7 mouse cellular contexts compared by ENCODE assay signal in genomic region chr5:115441205-115441849, GRCm38 (mm10). TPM values are rescaled to one million over a fixed set of nuclear protein-coding genes. Genes with fewer than 3 reads are reported as not detected.
A peak's percentile ranks its signal among the peaks of the same experiment; 100 is the strongest.
DNase-seq lines count a peak whose midpoint lies in the region; ATAC-seq and TF ChIP-seq lines count a peak whose summit lies in the region.

No protein-coding gene starts in this region.

- no peak for TF ChIP-seq POLR2A in spleen, adult 2 months (IDR thresholded peaks at IDR 0.05; ENCODE audit: low read depth, low read length)

- peaks cover 6% of the 10 kb centered on the region for H3K4me1 ChIP-seq in intestine, embryonic 16.5 days (ENCODE audit: control insufficient read depth, insufficient read depth, low read length)
- peaks cover 30% of the 10 kb centered on the region for H3K4me1 ChIP-seq in midbrain, embryonic 14.5 days (ENCODE audit: control insufficient read depth, insufficient read depth, low read length)
- H3K4me1 ChIP-seq in spleen, adult 2 months (ENCODE audit: control insufficient read depth, insufficient read depth, insufficient read length) = no peaks in the 10 kb centered on the region

- intact Hi-C loops in left cerebral cortex, postnatal 10 days (cut with DNase I) = loop anchor here (2.0 kb wide), 1 partner anchor 83 kb away; no protein-coding TSS in a partner anchor

- H3K9me3 ChIP-seq in intestine, embryonic 16.5 days (ENCODE audit: control insufficient read depth, low read length) = no peaks in the 10 kb centered on the region
- H3K9me3 ChIP-seq in midbrain, embryonic 14.5 days (ENCODE audit: control insufficient read depth, low read length) = no peaks in the 10 kb centered on the region

- ATAC-seq in intestine, embryonic 16.5 days = peak; percentile 24; the same call in 1 of the 2 replicates
- no peak for ATAC-seq in midbrain, embryonic 14.5 days (ENCODE audit: low FRiP score, low TSS enrichment)

- no peak overlapping the region for H3K4me3 ChIP-seq in intestine, embryonic 16.5 days (ENCODE audit: low read length)
- no peak overlapping the region for H3K4me3 ChIP-seq in midbrain, embryonic 14.5 days (replicated peaks; ENCODE audit: low read depth, low read length)
- H3K4me3 ChIP-seq in spleen, adult 2 months (ENCODE audit: extremely low read depth, insufficient read depth, insufficient read length) = no peak overlapping the region

- peak; percentile 81 for DNase-seq in R1 (ENCODE audit: low read depth, low spot score)
- DNase-seq in cerebellum, adult 9-10 months = peak; percentile 85
- peak; percentile 56 to 91 for DNase-seq in frontal cortex, adult 2 months (ENCODE audit: extremely low spot score in 1 of 2, low spot score in 1 of 2)
- DNase-seq in left cerebral cortex, postnatal 10 days (ENCODE audit: extremely low spot score in 1 of 2, low spot score in 2 of 2) = peak; percentile 78 to 82
- DNase-seq in midbrain, embryonic 14.5 days = peak; percentile 92
- DNase-seq in spleen, adult 2 months (ENCODE audit: low read depth in 1 of 2, low spot score in 2 of 2) = peak; percentile 32 to 52

- peak; percentile 81; the same call in 1 of the 2 replicates for TF ChIP-seq CTCF in spleen, adult 2 months (IDR thresholded peaks at IDR 0.05; ENCODE audit: extremely low read depth, insufficient read depth, insufficient read length, insufficient replicate concordance)

- WGBS in intestine, embryonic 16.5 days = 43% methylated on average over 14 of the region's 14 CpGs
- WGBS in midbrain, embryonic 14.5 days = 29% methylated on average over 14 of the region's 14 CpGs
- 41% methylated on average over 14 of the region's 14 CpGs for WGBS in spleen, adult 2 months

- H3K36me3 ChIP-seq in intestine, embryonic 16.5 days (ENCODE audit: control insufficient read depth, insufficient read depth, low read length) = peaks cover 7% of the 10 kb centered on the region; the same call in 1 of the 2 replicates
- peaks cover 85% of the 10 kb centered on the region for H3K36me3 ChIP-seq in midbrain, embryonic 14.5 days (ENCODE audit: control insufficient read depth, insufficient read depth, low read length)
- H3K36me3 ChIP-seq in spleen, adult 2 months (ENCODE audit: control insufficient read depth, insufficient read depth, low read length) = no peaks in the 10 kb centered on the region

- no peak overlapping the region for H3K9ac ChIP-seq in intestine, embryonic 16.5 days (ENCODE audit: low read depth, low read length)
- no peak overlapping the region; the same call in 1 of the 2 replicates for H3K9ac ChIP-seq in midbrain, embryonic 14.5 days (replicated peaks; ENCODE audit: low read length)

- no peak overlapping the region for H3K4me2 ChIP-seq in intestine, embryonic 16.5 days (ENCODE audit: low read depth, low read length)
- H3K4me2 ChIP-seq in midbrain, embryonic 14.5 days (ENCODE audit: low read length) = peak overlapping the region; percentile 15; the same call in 1 of the 2 replicates

- no peak overlapping the region for H3K27ac ChIP-seq in intestine, embryonic 16.5 days (ENCODE audit: low read length)
- peak overlapping the region; percentile 67 for H3K27ac ChIP-seq in midbrain, embryonic 14.5 days (replicated peaks; ENCODE audit: low read depth, low read length)
- no peak overlapping the region for H3K27ac ChIP-seq in spleen, adult 2 months (ENCODE audit: insufficient read depth, low read length)

- H3K27me3 ChIP-seq in intestine, embryonic 16.5 days (replicated peaks; ENCODE audit: control insufficient read depth, insufficient read depth, low read length) = no peaks in the 10 kb centered on the region
- no peaks in the 10 kb centered on the region for H3K27me3 ChIP-seq in midbrain, embryonic 14.5 days (ENCODE audit: control insufficient read depth, insufficient read depth, low read length)
- peaks cover 6% of the 10 kb centered on the region; the same call in 1 of the 2 replicates for H3K27me3 ChIP-seq in spleen, adult 2 months (ENCODE audit: control insufficient read depth, insufficient read depth, low read length)

RNA-seq across cellular contexts. Expression of gene Msi1, which starts 11.9 kb away (rescaled TPM):
- polyA plus RNA-seq in frontal cortex, adult 2 months (2012; rRNA removed) = 58.3 and 61.5 TPM in 2 replicates
- 3.0 and 4.5 TPM in 2 replicates for polyA plus RNA-seq in intestine, embryonic 16.5 days (2015; fragmentation: Nextera tagmentation; extraction: Ambion mirVana)
- total RNA-seq in left cerebral cortex, postnatal 10 days (2021) = 10 to 100 TPM; 54.2 to 58.0 TPM
- 71.6 and 101 TPM in 2 replicates for polyA plus RNA-seq in midbrain, embryonic 14.5 days (2014; fragmentation: Nextera tagmentation; extraction: Ambion mirVana)
- polyA plus RNA-seq in spleen, adult 2 months (2012; rRNA removed) = 0.47 and 1.1 TPM in 2 replicates

RNA-seq across cellular contexts. Expression of gene Pla2g1b, which starts 24.7 kb away (rescaled TPM):
- not detected in 2 replicates for polyA plus RNA-seq in frontal cortex, adult 2 months (2012; rRNA removed)
- polyA plus RNA-seq in intestine, embryonic 16.5 days (2015; fragmentation: Nextera tagmentation; extraction: Ambion mirVana) = 1.2 and 1.3 TPM in 2 replicates
- not detected for total RNA-seq in left cerebral cortex, postnatal 10 days (2021)
- polyA plus RNA-seq in midbrain, embryonic 14.5 days (2014; fragmentation: Nextera tagmentation; extraction: Ambion mirVana) = not detected in 2 replicates
- 284 and 435 TPM in 2 replicates for polyA plus RNA-seq in spleen, adult 2 months (2012; rRNA removed)

RNA-seq across cellular contexts. Expression of gene Sirt4, which starts 43.2 kb away (rescaled TPM):
- 86.3 and 86.5 TPM in 2 replicates for polyA plus RNA-seq in frontal cortex, adult 2 months (2012; rRNA removed)
- polyA plus RNA-seq in intestine, embryonic 16.5 days (2015; fragmentation: Nextera tagmentation; extraction: Ambion mirVana) = 20.4 and 23.1 TPM in 2 replicates
- total RNA-seq in left cerebral cortex, postnatal 10 days (2021) = 10 to 100 TPM; 26.8 to 31.2 TPM
- polyA plus RNA-seq in midbrain, embryonic 14.5 days (2014; fragmentation: Nextera tagmentation; extraction: Ambion mirVana) = 23.8 and 25.9 TPM in 2 replicates
- polyA plus RNA-seq in spleen, adult 2 months (2012; rRNA removed) = 19.6 and 28.2 TPM in 2 replicates

Comparison
In these comparisons a context has a peak if more than half of its experiments do, and no peak if none do; other contexts are left out.
1. DNase-seq: peak in every context shown above with its lines; median percentile 92 in midbrain, embryonic 14.5 days; 85 in cerebellum, adult 9-10 months; 81 in R1; 80 in left cerebral cortex, postnatal 10 days; 74 in frontal cortex, adult 2 months; 42 in spleen, adult 2 months.
2. RNA of gene Msi1, which starts 11.9 kb away (polyA plus RNA-seq): 71.6 to 101 TPM in midbrain, embryonic 14.5 days and 58.3 to 61.5 TPM in frontal cortex, adult 2 months; 3.0 to 4.5 TPM in intestine, embryonic 16.5 days and 0.47 to 1.1 TPM in spleen, adult 2 months; every median in the first group is over 10 times any median in the second.
3. RNA of gene Pla2g1b, which starts 24.7 kb away (polyA plus RNA-seq): 284 to 435 TPM in spleen, adult 2 months; 1.2 to 1.3 TPM in intestine, embryonic 16.5 days, not detected in frontal cortex, adult 2 months and not detected in midbrain, embryonic 14.5 days; every median in the first group is over 100 times any median in the second.